In genomic region chr10:78216376-78217083, GRCm38 (mm10) we compare ENCODE assay signal across 20 mouse cellular contexts. TPM values are rescaled to one million over a fixed set of nuclear protein-coding genes. Genes with fewer than 3 reads are reported as not detected.
A peak's percentile ranks its signal among the peaks of the same experiment; 100 is the strongest.
DNase-seq lines count a peak whose midpoint lies in the region; ATAC-seq lines count a peak whose summit lies in the region.
"Had no signal": no experiment of that assay in that cellular context is flagged by ENCODE, and none has a peak within 500 bp of the region (broad histone marks: within the 10 kb centered on the region; RNA-seq: fewer than 3 reads in every experiment).

No protein-coding gene starts in this region.

- peaks cover 93% of the 10 kb centered on the region for H3K36me3 ChIP-seq in heart, embryonic 12.5 days

- 80% methylated on average over 6 of the region's 6 CpGs for WGBS in heart, embryonic 12.5 days

- ATAC-seq in heart, embryonic 12.5 days (ENCODE audit: insufficient number of reproducible peaks, low FRiP score), result peak; percentile 64; the same call in 1 of the 2 replicates
- ATAC-seq in megakaryocyte, adult 5-6 weeks (ENCODE audit: poor library complexity, severe bottlenecking), result 0 out of 2 replicates have a peak, but pooled peaks have one; percentile 18

- no peak overlapping the region for H3K4me2 ChIP-seq in heart, embryonic 12.5 days
- H3K4me2 ChIP-seq: embryonic facial prominence, embryonic 13.5 days; forebrain, embryonic 12.5 days; hindbrain, embryonic 15.5 days; neural tube, embryonic 13.5 days had no signal

- no peak overlapping the region for H3K4me3 ChIP-seq in heart, embryonic 12.5 days
- H3K4me3 ChIP-seq: embryonic facial prominence, embryonic 13.5 days; forebrain, embryonic 12.5 days; hindbrain, embryonic 15.5 days; midbrain, embryonic 10.5 days; neural tube, embryonic 13.5 days had no signal

- H3K9me3 ChIP-seq in heart, embryonic 12.5 days (replicated peaks), result no peaks in the 10 kb centered on the region
- H3K9me3 ChIP-seq: embryonic facial prominence, embryonic 13.5 days; forebrain, embryonic 12.5 days; hindbrain, embryonic 15.5 days; midbrain, embryonic 10.5 days; neural tube, embryonic 13.5 days had no signal

- DNase-seq in heart, postnatal 25 days (ENCODE audit: low spot score), result no peak
- DNase-seq in liver (peak; percentile 93), adipocyte (ENCODE audit: low spot score) (no peak)
- DNase-seq in spleen, postnatal 4 days (ENCODE audit: low spot score in 2 of 2), result peak; percentile 70 to 72
- no peak for DNase-seq in left cerebral cortex, postnatal 14 days (ENCODE audit: low spot score in 2 of 2)
- no peak for DNase-seq in adrenal gland, postnatal 4 days (ENCODE audit: low spot score in 2 of 2)
- DNase-seq: adrenal gland, adult 8-10 months; cerebellum, adult 8-10 months; gastrocnemius, postnatal 14 days; kidney, adult 2 months; kidney, postnatal 25 days; lung, postnatal 14 days; right cerebral cortex, postnatal 25 days had no signal

- H3K27me3 ChIP-seq in heart, embryonic 12.5 days (replicated peaks), result no peaks in the 10 kb centered on the region
- H3K27me3 ChIP-seq: embryonic facial prominence, embryonic 13.5 days; forebrain, embryonic 12.5 days; hindbrain, embryonic 15.5 days; neural tube, embryonic 13.5 days had no signal

- H3K27ac ChIP-seq in heart, embryonic 12.5 days (ENCODE audit: poor library complexity, severe bottlenecking), result no peak overlapping the region
- H3K27ac ChIP-seq: embryonic facial prominence, embryonic 13.5 days; forebrain, embryonic 12.5 days; hindbrain, embryonic 15.5 days; midbrain, embryonic 10.5 days; neural tube, embryonic 13.5 days had no signal

- no peak overlapping the region for H3K9ac ChIP-seq in heart, embryonic 12.5 days
- H3K9ac ChIP-seq: embryonic facial prominence, embryonic 13.5 days; forebrain, embryonic 12.5 days; hindbrain, embryonic 15.5 days; neural tube, embryonic 13.5 days had no signal

- H3K4me1 ChIP-seq in heart, embryonic 12.5 days (replicated peaks), result no peaks in the 10 kb centered on the region
- H3K4me1 ChIP-seq: embryonic facial prominence, embryonic 13.5 days; forebrain, embryonic 12.5 days; hindbrain, embryonic 15.5 days; midbrain, embryonic 10.5 days; neural tube, embryonic 13.5 days had no signal

- intact Hi-C loops in heart, postnatal 25 days (cut with DNase I), result no loop called here
- intact Hi-C loops in left cerebral cortex, postnatal 14 days (cut with DNase I), result no loop called here

RNA-seq across cellular contexts. Expression of gene Trappc10, which starts 27.9 kb away (rescaled TPM):
- polyA plus RNA-seq in heart, embryonic 12.5 days (2016; fragmentation: Nextera tagmentation; extraction: Ambion mirVana), result 14.5 and 16.1 TPM in 2 replicates
- total RNA-seq in heart, postnatal 25 days (2021), result 10 to 100 TPM; 40.2 to 44.4 TPM
- 26.1 and 37.9 TPM in 2 replicates for total RNA-seq in megakaryocyte, adult 5-6 weeks (2015)
- 26.9 and 29.1 TPM in 2 replicates for total RNA-seq in megakaryocyte, adult 5-6 weeks (2017)
- total RNA-seq in left cerebral cortex, postnatal 14 days (2021), result 10 to 100 TPM; 75.2 to 86.8 TPM
- total RNA-seq in adrenal gland, postnatal 4 days (2021), result 10 to 100 TPM; 48.8 to 50.2 TPM

RNA-seq across cellular contexts. Expression of gene Pwp2, which starts 31.6 kb away (rescaled TPM):
- polyA plus RNA-seq in heart, embryonic 12.5 days (2016; fragmentation: Nextera tagmentation; extraction: Ambion mirVana), result 14.1 and 14.2 TPM in 2 replicates
- total RNA-seq in heart, postnatal 25 days (2021), result 1 to 10 TPM; 8.4 to 9.3 TPM
- 2.2 and 3.0 TPM in 2 replicates for total RNA-seq in megakaryocyte, adult 5-6 weeks (2015)
- 7.4 and 8.8 TPM in 2 replicates for total RNA-seq in megakaryocyte, adult 5-6 weeks (2017)
- 10 to 100 TPM; 16.4 to 17.3 TPM for total RNA-seq in left cerebral cortex, postnatal 14 days (2021)
- 10 to 100 TPM; 17.8 to 18.5 TPM for total RNA-seq in adrenal gland, postnatal 4 days (2021)

RNA-seq across cellular contexts. Expression of gene D10Jhu81e, which starts 46.9 kb away (rescaled TPM):
- polyA plus RNA-seq in heart, embryonic 12.5 days (2016; fragmentation: Nextera tagmentation; extraction: Ambion mirVana), result 38.0 and 38.7 TPM in 2 replicates
- 100 to 1,000 TPM; 500 to 510 TPM for total RNA-seq in heart, postnatal 25 days (2021)
- total RNA-seq in megakaryocyte, adult 5-6 weeks (2015), result 22.7 and 25.3 TPM in 2 replicates
- 57.6 and 69.2 TPM in 2 replicates for total RNA-seq in megakaryocyte, adult 5-6 weeks (2017)
- total RNA-seq in left cerebral cortex, postnatal 14 days (2021), result 100 to 1,000 TPM; 109 to 115 TPM
- total RNA-seq in adrenal gland, postnatal 4 days (2021), result 100 to 1,000 TPM; 150 to 164 TPM

Comparison
In these comparisons a context has a peak if more than half of its experiments do, and no peak if none do; other contexts are left out.
1. DNase-seq: peak in liver (single experiment) and spleen, postnatal 4 days (2 of 2); none in heart, postnatal 25 days (single experiment), adipocyte (single experiment), left cerebral cortex, postnatal 14 days (0 of 2) and adrenal gland, postnatal 4 days (0 of 2).